Mouse (Mus musculus) embryonic facial prominence, embryonic 11.5 days (tissue): ENCODE data around the gene Usp10. TPM values are rescaled to one million over a fixed set of nuclear protein-coding genes. Genes with fewer than 3 reads are reported as not detected.

Experiments
- ATAC-seq: fragments of 200-750 bp; cut with Nextera tagmentation; replicated peaks from 2 replicates; pipeline ENCODE4 v1.8.0; 2017; ENCODE audit warnings: low read depth; ENCODE audit not compliant: insufficient number of reproducible peaks, low FRiP score, low TSS enrichment
- DNase-seq: peaks from one replicate; pipeline ENCODE4 v3.0.0-alpha.2; 2015; ENCODE audit warnings: low spot score
- H3K27ac ChIP-seq: fragments of 300-500 bp; sonication (generic); replicated peaks from 2 replicates; pipeline ENCODE4 v1.5.1; 2014; ENCODE audit warnings: mild to moderate bottlenecking, low read depth, low read length, control low read depth
- H3K27me3 ChIP-seq: fragments of 300-500 bp; sonication (generic); 2 replicates; pipeline ENCODE4 v1.6.1; 2014; ENCODE audit warnings: mild to moderate bottlenecking, low read length, moderate library complexity, mixed read lengths; ENCODE audit not compliant: control insufficient read depth, insufficient read depth
- H3K36me3 ChIP-seq: fragments of 300-500 bp; sonication (generic); replicated peaks from 2 replicates; pipeline ENCODE4 v1.6.1; 2014; ENCODE audit warnings: low read depth, mild to moderate bottlenecking, low read length, moderate library complexity, mixed read lengths; ENCODE audit not compliant: control insufficient read depth, insufficient read depth
- H3K4me1 ChIP-seq: fragments of 300-500 bp; sonication (generic); 2 replicates; pipeline ENCODE4 v1.6.1; 2014; ENCODE audit warnings: low read length, mixed read lengths; ENCODE audit not compliant: control insufficient read depth, insufficient read depth
- H3K4me2 ChIP-seq: fragments of 300-500 bp; sonication (generic); 2 replicates; pipeline ENCODE4 v1.6.1; 2014; ENCODE audit warnings: low read depth, mild to moderate bottlenecking, control low read depth, low read length, moderate library complexity
- H3K4me3 ChIP-seq: fragments of 300-500 bp; sonication (generic); 2 replicates; pipeline ENCODE4 v1.5.1; 2014; ENCODE audit warnings: low read depth, low read length, control low read depth
- H3K9ac ChIP-seq: fragments of 300-500 bp; sonication (generic); replicated peaks from 2 replicates; pipeline ENCODE4 v1.6.1; 2014; ENCODE audit warnings: mild to moderate bottlenecking, control low read depth, low read length
- H3K9me3 ChIP-seq: fragments of 300-500 bp; sonication (generic); replicated peaks from 2 replicates; pipeline ENCODE4 v1.6.1; 2016; ENCODE audit warnings: mild to moderate bottlenecking, low read length, inconsistent platforms, mixed read lengths; ENCODE audit not compliant: control insufficient read depth
- WGBS: fragments of 180-500 bp; shearing (Covaris S2); extraction: QIAGEN DNeasy Blood & Tissue Kit; methylation state at CpG from one replicate; pipeline ENCODE4 v1.1.7; 2014; 5-methylcytosine and 5-hydroxymethylcytosine counted together
- polyA plus RNA-seq: library from polyadenylated mRNA; unstranded; fragments of >200 nt; fragmentation: Nextera tagmentation; extraction: Ambion mirVana; gene quantifications from 2 replicates; pipeline ENCODE4 v1.2.1, GENCODE M21; 2014

The Usp10 gene
- polyA plus RNA-seq, 1 experiment from 2014 or later, result 143 TPM

DNA sequence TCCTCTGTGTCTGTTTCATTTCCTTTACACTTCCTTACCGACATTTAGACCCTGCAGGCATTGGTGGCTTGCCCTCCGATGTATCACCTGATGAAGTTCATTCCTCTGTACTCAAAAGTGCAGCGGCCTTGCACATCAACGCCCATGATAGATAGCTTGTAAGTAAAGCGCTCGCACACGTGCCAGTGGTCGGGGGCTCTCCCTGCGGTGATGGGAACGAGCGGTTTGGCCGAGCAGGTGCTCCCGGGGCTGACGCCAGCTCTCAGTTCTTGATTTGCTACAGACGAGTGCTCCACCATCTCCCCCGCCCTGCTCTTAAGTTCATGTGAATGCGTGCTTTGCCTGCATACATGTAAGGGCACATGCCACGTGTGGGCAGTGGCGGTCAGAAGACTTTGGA, 37.5 kb downstream of the Usp10 start:
- no peak overlapping the region for H3K9ac ChIP-seq
- no peaks in the 10 kb centered on the region for H3K9me3 ChIP-seq
- H3K36me3 ChIP-seq, result peaks cover 11% of the 10 kb centered on the region
- 93% methylated on average over 19 of the region's 19 CpGs for WGBS
- no peak overlapping the region for H3K27ac ChIP-seq
- no peak overlapping the region for H3K4me2 ChIP-seq
- ATAC-seq (no peak), DNase-seq (no peak)
- H3K4me3 ChIP-seq, result no peak overlapping the region
- H3K4me1 ChIP-seq, result no peaks in the 10 kb centered on the region
- no peaks in the 10 kb centered on the region for H3K27me3 ChIP-seq

GRCm38 (mm10) chr8:119948340-119948739, 38.2 kb downstream of the Usp10 start:
- H3K4me2 ChIP-seq, result no peak overlapping the region
- H3K27ac ChIP-seq, result no peak overlapping the region
- ATAC-seq (no peak), DNase-seq (no peak)
- no peak overlapping the region for H3K4me3 ChIP-seq
- H3K36me3 ChIP-seq, result peaks cover 16% of the 10 kb centered on the region
- H3K9me3 ChIP-seq, result no peaks in the 10 kb centered on the region
- H3K9ac ChIP-seq, result no peak overlapping the region
- no peaks in the 10 kb centered on the region for H3K27me3 ChIP-seq
- WGBS, result 89% methylated on average over 15 of the region's 15 CpGs
- no peaks in the 10 kb centered on the region for H3K4me1 ChIP-seq

GRCm38 (mm10) chr8:119952282-119952681, 42.1 kb downstream of the Usp10 start:
- WGBS, result 86% methylated on average over 7 of the region's 7 CpGs
- ATAC-seq, result no peak
- H3K9ac ChIP-seq, result no peak overlapping the region
- H3K9me3 ChIP-seq, result no peaks in the 10 kb centered on the region
- no peak for DNase-seq
- H3K4me3 ChIP-seq, result no peak overlapping the region
- no peaks in the 10 kb centered on the region for H3K4me1 ChIP-seq
- peaks cover 18% of the 10 kb centered on the region for H3K36me3 ChIP-seq
- no peak overlapping the region for H3K27ac ChIP-seq
- H3K4me2 ChIP-seq, result no peak overlapping the region
- H3K27me3 ChIP-seq, result no peaks in the 10 kb centered on the region

DNA sequence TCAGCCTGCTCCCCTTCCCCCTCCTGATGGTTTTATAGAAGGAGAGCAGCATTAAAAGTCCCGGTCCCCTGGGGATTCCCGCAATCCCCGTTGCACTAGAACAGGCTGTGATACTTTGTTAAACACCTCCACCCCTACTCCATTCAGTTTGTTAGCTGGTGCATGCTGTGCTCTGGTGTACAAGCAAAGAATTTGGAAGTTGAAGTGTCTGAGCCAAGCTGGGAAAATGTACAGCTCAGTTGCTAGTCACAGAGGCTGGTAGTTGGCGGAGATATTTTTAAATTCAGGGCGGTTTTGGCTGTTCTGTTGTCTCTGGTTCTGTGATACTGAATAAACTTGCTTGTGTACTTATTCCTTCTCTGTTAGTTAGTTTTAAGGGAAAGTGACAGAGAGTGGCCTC, 42.6 kb downstream of the Usp10 start:
- Histone ChIP-seq H3K36me3 (peaks cover 19% of the 10 kb centered on the region), H3K9me3 (no peaks in the 10 kb centered on the region), H3K4me3 (no peak overlapping the region), H3K9ac (no peak overlapping the region), H3K4me2 (no peak overlapping the region), H3K27me3 (no peaks in the 10 kb centered on the region), H3K4me1 (no peaks in the 10 kb centered on the region), H3K27ac (no peak overlapping the region)
- DNase-seq (no peak), ATAC-seq (no peak)
- WGBS, result 89% methylated on average over 5 of the region's 5 CpGs

DNA sequence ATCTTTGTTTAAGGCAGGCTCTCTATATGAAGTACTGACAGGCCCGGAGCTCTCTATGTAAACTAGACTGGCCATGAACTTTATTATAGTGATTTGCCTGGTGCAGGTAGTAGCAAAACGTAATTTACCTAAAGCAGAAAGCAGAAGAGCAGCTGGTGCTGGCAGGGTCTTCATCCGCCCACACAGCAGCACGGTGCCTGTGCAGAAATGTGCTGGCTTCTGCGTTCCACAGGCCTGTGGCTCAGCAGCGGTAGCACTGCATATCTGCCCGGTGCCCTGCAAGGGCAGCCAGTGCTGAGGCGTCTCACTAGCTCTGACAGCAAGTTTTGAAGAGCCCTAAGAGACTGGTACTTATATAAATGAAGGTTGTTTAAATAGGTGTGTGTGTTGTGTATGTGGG, 45.2 kb downstream of the Usp10 start:
- Histone ChIP-seq H3K4me1 (no peaks in the 10 kb centered on the region), H3K9ac (no peak overlapping the region), H3K36me3 (peaks cover 18% of the 10 kb centered on the region), H3K4me2 (no peak overlapping the region), H3K27me3 (no peaks in the 10 kb centered on the region), H3K27ac (no peak overlapping the region), H3K4me3 (no peak overlapping the region), H3K9me3 (no peaks in the 10 kb centered on the region)
- ATAC-seq (no peak), DNase-seq (no peak)
- WGBS, result 94% methylated on average over 8 of the region's 8 CpGs

DNA sequence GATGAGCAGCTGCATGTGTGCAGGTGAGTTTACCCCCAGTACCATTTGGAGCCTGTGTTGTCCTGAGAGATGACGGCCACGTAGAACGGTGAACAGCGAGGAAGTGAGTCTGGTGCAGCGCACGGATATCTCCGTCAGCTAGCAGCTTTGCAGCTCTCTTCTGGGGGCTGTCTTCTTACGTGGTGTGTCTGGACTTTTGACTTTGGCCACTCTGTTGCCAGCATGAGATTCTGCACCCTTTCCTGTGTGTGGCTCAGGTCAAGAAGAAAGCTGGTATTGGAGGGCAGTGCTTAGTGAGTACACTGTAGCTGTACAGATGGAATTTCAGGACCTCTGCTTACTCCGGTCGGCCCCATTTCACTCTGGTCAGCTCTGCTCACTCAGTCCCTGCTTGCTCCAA, 47.9 kb downstream of the Usp10 start:
- H3K36me3 ChIP-seq, result peaks cover 8% of the 10 kb centered on the region
- H3K4me1 ChIP-seq, result no peaks in the 10 kb centered on the region
- H3K9me3 ChIP-seq, result no peaks in the 10 kb centered on the region
- ATAC-seq (no peak), DNase-seq (no peak)
- H3K27ac ChIP-seq, result no peak overlapping the region
- H3K4me2 ChIP-seq, result no peak overlapping the region
- WGBS, result 92% methylated on average over 10 of the region's 10 CpGs
- no peak overlapping the region for H3K9ac ChIP-seq
- H3K4me3 ChIP-seq, result no peak overlapping the region
- no peaks in the 10 kb centered on the region for H3K27me3 ChIP-seq

GRCm38 (mm10) chr8:119960531-119961104, 50.5 kb downstream of the Usp10 start:
- Histone ChIP-seq H3K4me3 (no peak overlapping the region), H3K4me2 (no peak overlapping the region), H3K9ac (no peak overlapping the region), H3K4me1 (no peaks in the 10 kb centered on the region), H3K27me3 (no peaks in the 10 kb centered on the region), H3K27ac (no peak overlapping the region), H3K36me3 (peaks cover 7% of the 10 kb centered on the region), H3K9me3 (no peaks in the 10 kb centered on the region)
- DNase-seq (no peak), ATAC-seq (no peak)
- 51% methylated on average over 5 of the region's 5 CpGs for WGBS

- Histone ChIP-seq H3K4me2 (no peak overlapping the region), H3K4me1 (no peaks in the 10 kb centered on the region), H3K27me3 (no peaks in the 10 kb centered on the region), H3K9ac (no peak overlapping the region), H3K27ac (no peak overlapping the region), H3K9me3 (no peaks in the 10 kb centered on the region), H3K4me3 (no peak overlapping the region), H3K36me3 (no peaks in the 10 kb centered on the region)
- ATAC-seq (no peak), DNase-seq (no peak)
- WGBS, result 79% methylated on average over 4 of the region's 4 CpGs
These were observed 54.7 kb downstream of the Usp10 start for GRCm38 (mm10) chr8:119964859-119965258.
